Mouse (Mus musculus): ENCODE results near the gene Mdfic.

Gene Mdfic

DNA sequence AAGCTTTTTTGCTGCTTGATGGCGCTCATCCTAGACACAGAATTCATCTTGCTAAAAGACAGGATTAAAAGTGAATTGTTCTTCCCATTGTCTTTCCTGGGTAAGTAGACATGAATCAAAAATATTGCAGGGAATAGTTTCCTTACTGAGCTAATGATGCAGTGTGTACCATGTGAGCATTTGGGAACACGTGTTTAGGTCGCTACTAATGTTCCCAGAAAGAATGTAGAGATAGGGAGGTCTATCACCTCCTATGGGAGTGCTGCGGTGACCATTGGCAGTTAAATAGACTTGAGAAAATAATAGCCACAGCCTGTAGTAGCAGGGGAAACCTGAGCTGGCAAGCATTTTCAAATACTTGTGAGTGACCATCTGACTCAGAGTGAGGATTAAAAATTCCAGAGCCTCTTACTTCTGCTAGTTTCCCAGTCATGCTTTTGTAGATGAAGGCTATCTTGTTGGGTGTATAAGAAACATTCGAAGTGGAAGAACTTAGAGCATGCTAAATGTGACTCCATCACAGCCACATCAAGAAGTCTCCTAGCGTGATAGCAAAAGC is 22.2 kb downstream of the Mdfic start:
- no peak for DNase-seq

DNA sequence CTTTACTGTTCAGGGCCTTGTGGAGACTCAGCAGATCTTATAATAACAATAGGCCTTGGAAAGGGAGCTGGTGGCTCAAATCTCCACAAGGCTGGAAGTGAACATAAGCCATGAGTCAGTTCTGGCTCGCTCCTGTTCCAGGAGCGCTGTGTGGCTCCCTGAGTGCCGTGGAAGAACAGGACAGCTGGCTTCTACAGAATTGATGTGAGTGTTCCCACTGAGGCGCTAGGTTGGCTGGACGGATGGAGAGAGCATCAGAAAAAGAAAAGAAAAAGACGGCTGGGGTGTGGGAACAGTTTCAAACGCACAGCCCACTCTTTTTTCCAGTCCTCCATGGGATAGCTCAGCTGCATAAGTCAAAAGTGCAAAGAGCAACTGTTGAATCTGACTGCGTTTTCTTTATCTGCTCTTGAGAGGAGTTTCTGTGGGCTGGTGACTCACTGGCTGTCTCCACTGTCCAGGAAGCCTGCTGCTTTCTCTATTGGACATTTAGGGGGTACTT is 22.9 kb downstream of the Mdfic start:
- DNase-seq, result no peak

DNA sequence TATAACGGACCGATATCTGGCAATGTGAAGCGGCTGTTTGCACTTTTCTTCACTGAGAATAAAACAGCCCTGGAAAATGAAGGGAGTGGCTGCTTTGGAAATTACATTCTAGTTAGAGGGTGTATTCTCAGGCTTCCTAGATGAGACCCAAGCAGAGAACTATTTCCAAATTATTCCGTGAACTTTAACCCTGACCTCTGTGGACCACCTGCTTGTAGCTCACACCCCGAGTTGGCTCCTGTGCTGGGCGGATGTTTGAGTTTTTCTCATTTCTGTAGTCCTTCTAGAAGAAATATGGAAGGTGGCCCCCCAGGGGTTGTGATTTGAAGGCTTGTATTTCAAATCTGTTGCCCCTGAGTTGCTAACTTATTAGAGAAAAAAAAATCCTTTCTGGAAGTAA is 23.3 kb downstream of the Mdfic start:
- no peak for DNase-seq

DNA sequence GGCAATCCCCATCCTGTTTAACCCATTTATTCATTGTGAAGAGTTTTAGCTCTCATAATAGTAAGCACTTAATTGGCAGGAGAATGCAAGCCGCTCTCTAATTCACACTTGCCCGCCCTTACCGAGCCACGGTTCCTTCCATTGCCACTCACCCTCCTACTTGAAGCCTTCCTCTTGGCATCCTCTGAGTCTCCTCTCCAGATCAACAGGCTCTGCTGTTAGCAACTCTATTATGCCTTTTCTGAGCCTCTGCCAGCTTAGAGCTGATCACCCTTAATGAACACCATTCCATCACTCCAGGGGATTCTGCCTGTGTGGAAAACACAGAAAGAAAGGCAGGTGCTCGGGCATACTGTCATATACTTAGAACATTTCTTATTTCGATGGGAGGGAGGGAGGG is 24.9 kb downstream of the Mdfic start:
- no peak for DNase-seq

DNA sequence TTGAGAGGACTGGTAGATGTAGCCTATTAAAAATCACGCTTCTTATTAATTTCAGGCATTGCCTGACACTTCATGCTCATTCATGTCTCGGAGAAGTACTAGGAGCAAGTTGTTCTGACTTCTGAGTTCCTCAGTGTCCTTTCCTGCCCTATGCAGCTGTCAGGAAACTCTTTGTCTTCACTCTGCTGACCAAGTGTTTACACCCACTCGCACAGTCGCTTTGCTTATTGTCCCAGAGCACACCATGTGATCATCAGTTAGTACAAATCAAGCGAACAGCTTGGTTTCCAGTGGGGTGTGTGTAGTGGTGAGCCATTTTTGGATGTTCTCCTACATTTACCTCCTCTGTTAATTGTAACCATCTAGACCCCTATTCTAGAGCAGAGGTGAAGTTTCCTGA is 25.4 kb downstream of the Mdfic start:
- DNase-seq, result no peak

DNA sequence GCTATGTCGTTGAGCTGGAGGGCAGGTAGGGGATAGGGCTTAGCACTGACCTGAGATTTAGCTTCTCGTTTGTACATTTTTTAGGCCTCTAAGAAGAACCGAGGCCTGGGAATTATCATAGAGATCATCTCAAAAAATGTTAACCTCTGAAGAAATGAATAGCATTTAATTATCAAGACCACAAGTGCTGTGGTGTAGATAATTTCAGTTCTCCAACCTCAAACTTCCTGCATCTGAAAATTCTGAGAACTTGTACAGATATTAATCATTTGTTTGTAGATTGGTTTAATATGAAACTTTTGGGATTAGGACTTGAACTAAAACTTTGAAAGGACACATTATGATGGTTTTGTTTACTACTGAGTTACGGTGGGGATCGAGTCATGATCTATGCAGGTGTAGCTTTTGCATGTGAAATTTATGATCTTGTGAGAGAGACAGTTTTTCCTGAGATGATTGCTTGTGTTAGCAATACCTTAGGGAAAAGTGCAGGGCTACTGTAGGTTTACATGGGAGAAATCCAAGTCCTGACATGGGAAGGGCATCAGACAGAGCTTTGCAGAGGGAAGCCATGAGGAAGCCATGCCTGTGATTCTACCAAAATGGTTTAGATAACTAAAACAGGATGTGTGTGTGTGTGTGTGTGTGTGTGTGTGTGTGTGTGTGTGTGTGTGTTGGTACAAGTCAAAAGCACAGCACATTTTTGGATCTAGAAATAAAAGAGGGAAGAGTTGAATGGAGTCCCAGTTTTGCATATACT is 27.1 kb downstream of the Mdfic start:
- DNase-seq, result no peak

DNA sequence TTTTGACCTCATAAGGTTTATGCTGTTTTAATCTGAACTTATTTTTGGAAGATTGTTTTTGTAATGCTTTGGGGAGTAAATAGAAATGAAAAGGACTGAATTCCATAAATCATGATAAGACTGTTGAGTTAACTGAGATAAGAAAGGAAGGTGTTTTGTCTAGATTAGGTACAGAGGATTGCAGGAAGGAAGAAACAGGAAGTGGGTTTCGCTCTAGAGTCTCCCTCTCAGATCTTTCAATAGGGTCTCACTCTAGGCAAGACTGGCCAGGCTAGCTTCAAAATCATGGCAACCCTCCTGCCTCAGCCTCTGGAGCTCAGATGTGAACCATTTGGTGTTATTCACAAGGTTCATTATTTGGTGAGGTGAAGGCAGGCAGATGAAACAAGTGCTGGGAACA is 27.8 kb downstream of the Mdfic start:
- no peak for DNase-seq

DNA sequence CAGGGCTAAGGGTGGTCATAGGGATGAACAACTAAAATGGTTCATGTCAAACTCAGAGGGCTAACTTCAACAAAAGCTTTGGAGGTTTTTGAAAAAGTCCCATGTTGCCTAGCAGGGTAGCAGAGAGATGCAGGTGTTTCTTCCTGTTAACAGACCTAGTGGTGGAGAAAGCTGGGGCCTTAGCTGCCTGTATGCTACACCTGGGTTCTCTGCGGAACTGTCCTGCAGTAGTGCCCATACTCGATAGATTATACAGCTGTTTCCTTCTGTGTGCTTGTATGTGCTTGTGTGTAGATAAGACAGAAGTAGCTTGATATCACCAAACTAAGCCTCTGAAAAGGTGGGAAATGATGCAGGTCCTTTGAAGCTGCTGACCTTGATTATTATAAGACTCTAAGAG is 28.5 kb downstream of the Mdfic start:
- DNase-seq, result no peak

DNA sequence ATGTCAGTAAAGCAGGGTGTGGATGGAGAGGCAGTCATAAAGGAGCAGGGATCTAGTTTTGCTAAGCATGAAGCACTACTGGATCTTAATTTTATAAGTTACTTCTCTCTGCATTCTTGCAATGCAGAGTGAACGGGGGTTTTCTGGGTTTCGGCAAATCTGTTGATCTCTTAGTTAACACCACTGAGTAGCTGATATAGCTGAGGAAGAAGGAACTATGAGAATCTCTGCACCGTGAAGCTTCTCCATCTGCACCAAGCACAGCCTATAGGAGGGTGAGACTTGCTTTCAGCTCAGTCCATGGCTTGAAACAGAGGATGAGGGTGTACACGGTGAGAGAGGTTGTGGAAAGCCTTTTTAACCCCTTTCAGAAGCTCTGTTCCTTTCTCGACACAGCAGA is 29.6 kb downstream of the Mdfic start:
- DNase-seq, result no peak

DNA sequence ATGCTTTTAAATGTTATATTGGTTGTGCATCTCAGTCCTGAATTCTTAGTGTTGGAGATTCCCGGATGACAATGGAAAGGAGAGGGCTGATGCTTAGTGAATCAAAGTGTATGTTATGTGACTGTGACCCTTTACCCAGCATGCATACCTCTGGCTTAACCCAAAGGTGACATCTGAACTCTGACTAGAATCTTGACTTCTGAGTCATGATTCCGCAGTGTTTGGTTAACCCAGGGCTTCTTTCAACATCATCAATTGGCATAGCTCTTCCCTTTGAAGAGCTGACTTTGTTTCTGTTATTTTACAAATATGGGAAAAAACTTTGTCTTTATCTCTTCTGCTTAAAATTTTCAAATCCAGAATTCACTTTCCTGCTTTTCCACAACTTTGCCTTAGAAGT is 30.9 kb downstream of the Mdfic start:
- no peak for DNase-seq

DNA sequence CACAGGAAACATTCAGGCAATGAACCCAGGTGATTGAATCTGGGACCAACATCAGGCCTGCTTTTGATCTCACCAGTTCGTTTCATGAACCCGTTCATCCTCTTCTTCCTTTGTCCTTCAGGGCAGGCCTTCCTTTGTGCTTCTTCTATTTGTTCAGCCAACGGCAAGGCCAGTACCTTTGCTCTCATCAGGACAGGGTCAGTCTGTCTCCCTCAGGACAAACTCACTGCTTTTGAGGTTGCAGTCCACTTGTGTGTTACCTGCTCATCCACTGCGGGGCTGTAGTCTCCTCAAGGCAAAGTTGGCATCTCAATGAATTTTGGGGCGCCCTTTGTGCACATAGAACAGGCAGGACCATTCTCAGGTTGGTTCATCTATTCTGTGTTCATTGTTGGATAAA is 31.7 kb downstream of the Mdfic start:
- DNase-seq, result no peak

DNA sequence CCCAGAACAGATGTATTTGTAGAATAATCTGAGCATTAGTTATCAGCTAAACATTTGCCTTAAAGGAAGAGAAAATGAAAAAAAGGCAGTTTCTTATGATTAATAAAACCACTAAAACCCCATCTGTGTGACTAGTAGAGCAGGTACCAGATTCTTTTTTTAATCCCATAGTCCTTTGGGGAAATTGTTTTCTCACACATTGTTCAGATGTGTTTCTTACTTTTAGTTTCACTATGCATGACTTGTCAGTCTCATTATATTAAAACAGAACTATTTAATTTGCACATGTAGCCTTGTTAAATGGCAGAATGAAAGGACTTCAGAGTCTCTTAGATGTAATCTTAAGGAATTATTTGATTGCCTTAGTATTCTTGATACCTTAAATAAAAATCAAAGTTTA is 32.7 kb downstream of the Mdfic start:
- no peak for DNase-seq

DNA sequence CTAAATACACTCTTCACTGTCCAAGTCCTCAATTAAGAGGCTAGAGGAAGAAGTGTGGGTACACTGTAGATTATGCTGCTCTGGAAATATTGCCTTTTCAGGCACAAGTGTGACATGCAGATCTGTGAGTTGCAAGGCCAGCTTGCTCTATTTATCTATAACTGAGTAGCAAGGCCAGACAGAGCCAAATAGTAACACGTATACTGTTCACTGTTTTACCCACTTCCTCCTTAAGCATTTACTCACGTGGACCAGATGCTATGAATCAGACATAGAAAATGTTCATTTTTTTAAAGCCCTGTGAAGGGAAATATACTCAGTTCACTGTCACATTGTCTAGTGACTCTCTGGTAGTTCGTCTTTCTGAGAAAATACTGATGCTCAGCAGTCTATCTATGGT is 37.9 kb downstream of the Mdfic start:
- DNase-seq, result no peak

DNA sequence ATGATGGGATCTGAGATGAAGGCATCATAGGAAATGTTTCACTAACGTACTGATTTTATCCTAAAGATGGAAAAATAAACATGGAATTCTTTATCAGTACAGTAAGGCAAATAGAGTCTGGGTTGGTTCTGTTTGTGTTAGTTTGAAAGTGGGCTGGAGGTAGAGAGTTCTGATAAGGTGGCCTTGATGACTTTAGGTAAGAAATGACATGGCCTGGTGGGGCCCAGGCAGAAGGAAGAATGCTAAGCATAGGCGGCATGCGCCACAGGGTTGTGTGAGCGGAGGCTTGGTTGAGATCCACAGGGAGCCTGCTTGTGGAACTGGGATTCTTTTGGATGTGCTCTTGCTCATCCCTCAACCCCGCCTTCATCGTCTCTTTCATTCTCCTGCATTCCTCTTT is 40.3 kb downstream of the Mdfic start:
- DNase-seq, result no peak

DNA sequence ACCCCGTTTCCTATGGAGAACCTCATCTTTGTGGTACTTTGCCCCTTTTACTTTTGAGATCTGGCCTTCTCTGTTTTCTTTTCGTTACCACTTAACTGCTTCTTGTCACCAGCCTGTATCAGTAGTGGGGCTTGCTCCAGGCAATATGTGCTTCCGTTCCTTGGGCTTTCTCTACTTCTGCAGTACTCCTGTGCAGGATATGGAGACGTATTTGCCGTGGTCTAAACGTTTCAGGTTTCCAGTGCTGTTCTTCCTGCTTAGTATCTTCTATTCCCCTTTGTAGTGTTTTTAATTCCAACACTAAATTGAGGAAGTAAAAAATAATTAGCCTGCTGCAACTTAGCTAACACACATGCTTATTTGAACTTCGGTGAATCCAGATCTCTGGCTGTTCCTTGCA is 43.6 kb downstream of the Mdfic start:
- DNase-seq, result no peak

DNA sequence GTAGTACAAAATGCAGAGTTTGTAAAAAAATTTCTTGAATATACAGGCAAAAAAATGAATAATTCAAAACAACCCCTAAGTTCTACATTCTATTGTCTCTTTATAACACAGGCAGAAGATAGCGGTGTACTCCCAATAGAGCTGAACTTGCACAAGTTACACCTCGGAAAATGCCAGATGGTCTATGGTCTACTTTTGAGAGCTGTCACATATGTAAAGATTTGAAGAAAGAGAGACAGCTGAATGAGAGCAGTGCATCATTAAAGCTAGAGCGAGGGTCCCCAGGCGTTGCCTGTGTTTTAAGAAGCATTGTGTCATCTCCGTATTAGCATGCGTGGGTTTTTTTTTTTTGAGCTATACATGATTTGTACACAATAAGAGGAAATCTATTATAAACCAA is 47.0 kb downstream of the Mdfic start:
- DNase-seq, result no peak

DNA sequence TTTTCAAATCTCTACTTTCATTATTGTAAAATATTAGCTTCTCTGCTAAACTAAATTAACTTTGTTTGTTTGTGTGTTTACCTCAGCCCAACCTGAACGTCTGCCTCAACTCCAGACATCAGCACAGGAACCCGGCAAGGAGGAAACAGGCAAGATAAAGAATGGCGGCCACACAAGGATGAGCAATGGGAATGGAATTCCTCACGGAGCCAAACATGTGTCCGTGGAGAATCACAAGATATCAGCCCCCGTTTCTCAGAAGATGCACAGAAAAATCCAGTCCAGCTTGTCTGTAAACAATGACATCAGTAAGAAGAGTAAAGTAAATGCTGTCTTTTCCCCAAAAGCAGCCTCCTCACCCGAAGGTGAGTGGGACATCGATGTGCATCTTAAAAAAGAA is 49.7 kb downstream of the Mdfic start:
- no peak for DNase-seq

DNA sequence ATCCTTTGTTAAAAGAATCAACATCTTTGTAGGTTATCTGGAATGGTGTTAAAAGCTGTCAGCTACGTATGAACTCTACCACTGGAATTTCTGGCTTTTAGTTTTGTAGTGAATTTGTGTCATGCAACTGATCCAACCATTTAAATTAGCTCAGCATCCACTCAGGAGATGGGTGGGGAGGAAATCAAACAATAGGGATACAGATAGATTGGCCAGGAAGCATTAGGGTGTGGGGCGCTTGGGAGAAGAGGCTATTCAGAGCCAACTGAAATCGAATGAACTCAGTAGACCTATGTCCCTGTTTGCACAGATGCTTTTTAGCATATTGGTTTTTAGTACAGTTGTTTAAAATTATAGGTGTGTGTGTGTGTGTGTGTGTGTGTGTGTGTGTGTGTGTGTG is 56.6 kb downstream of the Mdfic start:
- DNase-seq, result no peak

DNA sequence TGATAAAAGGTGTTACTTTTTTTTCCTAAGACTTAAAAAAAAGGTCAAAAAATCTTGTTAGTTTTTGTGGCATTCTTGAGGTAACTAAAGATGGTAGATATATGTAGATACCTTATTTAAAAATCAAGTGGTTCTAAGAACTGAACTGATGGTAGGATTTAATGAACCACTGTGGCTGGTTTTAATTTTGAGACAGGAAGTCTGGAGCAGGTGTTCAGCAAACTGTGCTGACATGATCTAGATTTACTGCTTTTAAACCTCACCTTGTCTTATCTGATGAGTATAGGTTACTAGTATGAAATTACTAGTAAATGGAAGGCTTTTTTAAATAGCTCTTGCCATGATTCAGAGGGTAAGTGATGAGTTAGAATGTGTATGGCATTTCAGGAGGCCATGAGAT is 59.7 kb downstream of the Mdfic start:
- DNase-seq, result no peak

DNA sequence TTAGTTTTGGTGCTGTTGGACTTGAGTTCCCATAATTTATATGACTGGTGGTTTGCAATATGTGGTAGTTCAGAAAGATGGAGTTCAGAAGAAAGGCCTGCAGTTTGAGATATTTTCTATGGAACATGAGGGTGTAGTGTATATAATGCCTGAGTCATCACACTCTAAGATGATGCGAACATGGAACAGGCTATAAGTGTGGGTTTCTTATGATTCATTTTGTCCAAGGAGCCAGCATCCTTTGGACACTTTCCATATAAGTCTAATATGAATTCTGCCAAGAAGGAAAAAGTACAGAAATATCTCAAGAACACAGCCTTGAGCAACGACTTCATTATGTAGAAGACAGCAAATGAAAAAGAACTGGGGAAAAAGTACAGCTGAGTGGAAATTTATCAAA is 60.2 kb downstream of the Mdfic start:
- DNase-seq, result no peak

DNA sequence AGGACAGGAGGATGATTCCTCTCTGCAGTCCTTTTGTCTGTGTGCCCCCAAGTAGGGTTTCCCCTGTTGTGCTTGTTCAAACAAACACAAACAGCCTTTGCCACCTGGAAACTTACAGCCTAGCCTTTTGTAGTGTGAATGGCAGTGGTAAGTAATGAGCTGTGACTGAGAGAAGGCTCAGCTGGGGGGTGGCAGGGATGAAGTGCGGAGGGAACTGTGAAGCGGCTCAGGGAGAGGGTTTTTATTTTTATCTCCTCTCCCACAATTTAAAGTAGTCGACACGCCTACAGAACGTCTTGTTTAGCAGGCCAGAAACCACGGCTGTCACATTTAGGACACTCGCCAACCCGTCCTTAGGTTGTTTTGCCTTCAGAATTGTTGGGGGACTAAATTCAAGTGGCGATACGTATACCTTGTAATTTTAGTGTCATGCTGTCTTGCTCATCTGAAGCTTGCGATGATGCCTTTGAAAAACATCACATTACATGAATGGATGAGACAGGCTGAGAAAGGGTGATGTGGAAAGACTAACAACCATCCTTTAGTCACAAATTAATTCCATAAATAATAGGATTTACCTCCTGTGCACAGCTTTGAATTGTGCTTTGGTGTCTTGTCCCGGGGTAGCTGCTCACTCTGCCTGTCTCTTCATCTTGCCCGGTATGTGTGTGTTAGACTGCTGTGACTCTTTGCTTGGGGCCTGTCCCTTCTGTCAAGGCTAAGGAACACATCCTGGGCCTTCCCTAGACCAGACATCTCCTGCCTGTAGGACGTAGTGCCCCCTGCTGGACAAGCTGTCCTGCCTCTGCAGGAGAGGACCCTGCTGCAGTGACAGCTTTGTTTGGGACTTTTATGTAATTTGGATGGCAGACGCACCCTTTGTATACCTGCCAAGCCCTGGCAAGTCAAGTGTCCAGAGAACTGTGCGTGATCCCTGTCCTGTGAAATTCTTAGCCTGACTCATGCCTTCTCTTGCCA is 69.4 kb downstream of the Mdfic start:
- peak; percentile 77 for DNase-seq

DNA sequence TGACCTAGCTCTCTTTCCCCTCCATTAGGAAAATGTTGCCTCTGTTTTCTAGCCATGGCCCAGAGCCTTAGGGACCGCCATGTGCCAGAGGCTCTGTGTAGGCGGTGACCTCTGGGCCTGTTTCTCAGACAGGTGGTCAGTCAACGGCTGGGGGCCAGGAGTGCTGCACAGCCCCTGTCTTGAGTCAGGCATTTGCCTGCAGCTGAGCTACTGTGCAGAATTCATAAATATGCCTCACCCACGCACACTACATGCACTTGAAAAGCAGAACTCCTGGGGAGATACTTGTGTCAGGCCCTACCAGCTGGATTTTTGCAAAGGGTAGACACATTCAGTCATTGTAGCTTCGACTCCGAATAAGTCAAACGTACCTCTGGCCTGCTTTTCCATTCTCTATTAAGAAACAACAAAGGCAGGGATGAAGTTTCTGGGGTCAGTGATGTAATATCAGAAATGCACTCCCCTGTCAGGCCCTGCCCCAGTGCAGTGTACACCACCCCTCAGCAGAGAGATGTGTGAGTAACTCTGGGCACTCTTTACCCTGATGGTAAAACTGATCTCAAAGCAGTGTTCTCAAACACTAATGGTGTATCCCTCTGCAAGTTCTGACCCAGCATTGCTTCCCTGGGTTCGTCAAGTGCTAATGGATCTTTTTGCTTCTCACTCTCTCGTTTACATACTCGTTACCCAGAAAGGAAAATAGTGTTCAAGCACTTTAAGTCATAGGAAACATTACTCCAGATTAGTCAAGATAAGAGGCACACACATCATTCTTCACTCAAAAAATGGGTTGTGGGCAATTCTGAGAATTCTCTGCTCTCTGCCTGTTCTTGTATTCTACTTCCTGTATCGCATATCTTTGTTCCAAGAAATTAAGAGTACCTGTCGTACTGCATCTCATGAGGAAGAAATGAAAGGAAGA is 72.5 kb downstream of the Mdfic start:
- DNase-seq, result no peak

Data from kidney, adult 18-20 months (tissue).